8 mouse cellular contexts compared by ENCODE assay signal in genomic region chr2:90904076-90904855, GRCm38 (mm10). TPM values are rescaled to one million over a fixed set of nuclear protein-coding genes. Genes with fewer than 3 reads are reported as not detected.
DNase-seq lines count a peak whose midpoint lies in the region; ATAC-seq lines count a peak whose summit lies in the region.

TSS of gene Kbtbd4 (plus strand) at chr2:90904740.
TSS of gene Ndufs3 (minus strand) at chr2:90904827.

- peaks cover 32% of the 10 kb centered on the region for H3K4me1 ChIP-seq in hindbrain, embryonic 14.5 days (replicated peaks; ENCODE audit: control insufficient read depth, insufficient read depth, low read length)

- H3K4me2 ChIP-seq in hindbrain, embryonic 14.5 days (replicated peaks): peak within 1 kb of the TSS; percentile 61

- H3K27me3 ChIP-seq in hindbrain, embryonic 14.5 days (ENCODE audit: control insufficient read depth, insufficient read depth, low read length): no peaks in the 10 kb centered on the region

- ATAC-seq in hindbrain, embryonic 14.5 days (ENCODE audit: low FRiP score): peak; percentile 93

- peak within 1 kb of the TSS; percentile 97 for H3K9ac ChIP-seq in hindbrain, embryonic 14.5 days

- peak; percentile 97 for DNase-seq in R1 (ENCODE audit: low read depth, low spot score)
- peak; percentile 92 to 93 for DNase-seq in cerebellum, postnatal 25 days
- DNase-seq in frontal cortex, postnatal 25 days (ENCODE audit: low spot score in 2 of 2): peak; percentile 75 to 84
- DNase-seq in hindbrain, embryonic 14.5 days (ENCODE audit: low spot score): peak; percentile 92
- peak; percentile 70 for DNase-seq in left cerebral cortex, adult 11 months (ENCODE audit: low spot score)
- DNase-seq in right cerebral cortex, adult 18-20 months: peak; percentile 89
- peak; percentile 44 for DNase-seq in urinary bladder, postnatal 10 days (ENCODE audit: low spot score)

- H3K9me3 ChIP-seq in hindbrain, embryonic 14.5 days (ENCODE audit: control insufficient read depth, low read length): no peaks in the 10 kb centered on the region

- peak within 1 kb of the TSS; percentile 95 for H3K27ac ChIP-seq in hindbrain, embryonic 14.5 days
- H3K27ac ChIP-seq in macrophage: peak within 1 kb of the TSS; percentile 85

- peak within 1 kb of the TSS; percentile 92 for H3K4me3 ChIP-seq in hindbrain, embryonic 14.5 days (replicated peaks; ENCODE audit: low read length)
- H3K4me3 ChIP-seq in macrophage (ENCODE audit: inconsistent target): peak within 1 kb of the TSS; percentile 90

- WGBS in hindbrain, embryonic 14.5 days: under 1% methylated on average over 42 of the region's 43 CpGs
- WGBS in macrophage (ENCODE audit: missing documents): 3% methylated on average over 33 of the region's 43 CpGs

- peaks cover 58% of the 10 kb centered on the region for H3K36me3 ChIP-seq in hindbrain, embryonic 14.5 days (replicated peaks; ENCODE audit: control insufficient read depth, insufficient read depth)
- H3K36me3 ChIP-seq in macrophage (ENCODE audit: inconsistent target): peaks cover 25% of the 10 kb centered on the region

- H3K79me2 ChIP-seq in macrophage (ENCODE audit: inconsistent target): peaks cover 44% of the 10 kb centered on the region

RNA-seq across cellular contexts. Expression of gene Kbtbd4, which starts in this region (rescaled TPM):
- polyA plus RNA-seq in hindbrain, embryonic 14.5 days (2014; fragmentation: Nextera tagmentation; extraction: Ambion mirVana): 44.2 and 45.5 TPM in 2 replicates
- total RNA-seq in macrophage (2018; cell fraction: chromatin; rRNA removed): 10 to 100 TPM in 14 of 26 experiments, 1 to 10 TPM in 11, under 1 TPM in 1; 0.82 to 24.8 (median 12.2) TPM
- total RNA-seq in macrophage (2018; cell fraction: cytosol; rRNA removed): 10 to 100 TPM in 22 of 26 experiments, 1 to 10 TPM in 4; 5.5 to 18.9 (median 14.1) TPM
- 10 to 100 TPM in 17 of 26 experiments, 1 to 10 TPM in 9; 3.5 to 23.2 (median 13.0) TPM for total RNA-seq in macrophage (2018; cell fraction: nucleus; rRNA removed)
- 11.7 to 17.7 TPM (median 14.4 TPM) in 3 replicates for polyA plus RNA-seq in macrophage (2018)

RNA-seq across cellular contexts. Expression of gene Ndufs3, which starts in this region (rescaled TPM):
- 216 and 227 TPM in 2 replicates for polyA plus RNA-seq in hindbrain, embryonic 14.5 days (2014; fragmentation: Nextera tagmentation; extraction: Ambion mirVana)
- 10 to 100 TPM in 25 of 26 experiments, 1 to 10 TPM in 1; 9.7 to 88.8 (median 48.3) TPM for total RNA-seq in macrophage (2018; cell fraction: chromatin; rRNA removed)
- 100 to 1,000 TPM in 12 of 26 experiments, 10 to 100 TPM in 14; 68.1 to 131 (median 98.3) TPM for total RNA-seq in macrophage (2018; cell fraction: cytosol; rRNA removed)
- total RNA-seq in macrophage (2018; cell fraction: nucleus; rRNA removed): 10 to 100 TPM; 19.6 to 91.0 (median 53.1) TPM
- 67.4 to 116 TPM (median 113 TPM) in 3 replicates for polyA plus RNA-seq in macrophage (2018)

Comparison
In these comparisons a context has a peak if more than half of its experiments do, and no peak if none do; other contexts are left out.
1. Peak in every context shown above with its lines: DNase-seq, ATAC-seq, H3K4me3 ChIP-seq and H3K27ac ChIP-seq.
2. DNase-seq: peak in every context shown above with its lines; median percentile 97 in R1; 92 in cerebellum, postnatal 25 days; 92 in hindbrain, embryonic 14.5 days; 89 in right cerebral cortex, adult 18-20 months; 80 in frontal cortex, postnatal 25 days; 70 in left cerebral cortex, adult 11 months; 44 in urinary bladder, postnatal 10 days.